Mouse (Mus musculus) gastrocnemius, adult 2 months (tissue): ENCODE measurements at regions not wholly inside any gene's neighbourhood (a gene's known extent, or its start where the extent isn't known, plus 50 kb on each side); places are given as distances from the start of the nearest gene placed in this dataset.

Source experiments
- DNase-seq: peaks from one replicate; pipeline ENCODE4 v3.0.0; 2022
- H3K27ac ChIP-seq: fragments of 200-600 bp; 2 replicates; pipeline ENCODE4 v1.8.1; 2022; ENCODE audit warnings: mild to moderate bottlenecking
- H3K4me3 ChIP-seq: fragments of 200-600 bp; 2 replicates; pipeline ENCODE4 v1.8.1; 2022; ENCODE audit warnings: mild to moderate bottlenecking, moderate library complexity
- CTCF ChIP-seq: fragments of 200-600 bp; IDR thresholded peaks from 2 replicates; pipeline ENCODE4 v1.8.1; 2022; ENCODE audit warnings: antibody characterized with exemption, mild to moderate bottlenecking, moderate library complexity
- intact Hi-C: fragments of 180-260 bp; cut with DNase I; formaldehyde crosslinking; loops from one replicate; pipeline ENCODE4 v1.15.1; 2025

DNA sequence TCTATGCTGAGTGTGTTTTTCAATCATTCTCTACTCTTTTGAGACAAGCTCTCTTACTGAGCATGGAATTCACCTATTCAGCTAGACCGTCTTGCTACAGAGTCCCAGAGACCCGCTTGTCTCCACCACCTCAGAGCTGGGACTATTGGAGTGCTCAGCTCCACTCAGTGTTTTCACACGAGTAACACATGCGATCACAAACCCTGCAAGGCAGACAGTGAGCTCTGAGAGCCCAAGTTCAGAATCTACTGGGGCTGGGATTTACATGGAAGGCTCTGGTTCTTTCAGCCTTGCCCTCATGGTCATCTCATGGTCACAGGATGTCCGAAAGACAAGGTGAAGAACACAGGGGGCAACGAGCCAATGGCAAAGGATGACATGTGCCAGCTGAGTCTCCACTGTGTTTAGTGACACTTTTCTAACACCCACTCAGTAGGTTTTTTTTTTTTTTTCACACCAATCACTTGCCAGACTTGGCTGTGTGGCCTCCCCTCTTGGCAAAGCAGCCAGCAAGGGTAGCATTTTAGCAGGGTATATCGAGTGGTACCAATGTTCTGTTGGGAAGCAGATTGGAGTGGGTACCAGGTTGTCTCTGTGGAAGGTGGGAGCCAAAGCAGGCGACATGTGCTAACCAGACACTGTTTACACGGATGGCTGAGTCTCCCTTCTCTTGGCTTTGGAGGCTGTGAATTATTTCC, 51.2 kb upstream of the Gtsf1l start:
- no peak for DNase-seq
- intact Hi-C loops: no loop called here
- no peak for TF ChIP-seq CTCF
- H3K4me3 ChIP-seq: no peak overlapping the region
- H3K27ac ChIP-seq: no peak overlapping the region

DNA sequence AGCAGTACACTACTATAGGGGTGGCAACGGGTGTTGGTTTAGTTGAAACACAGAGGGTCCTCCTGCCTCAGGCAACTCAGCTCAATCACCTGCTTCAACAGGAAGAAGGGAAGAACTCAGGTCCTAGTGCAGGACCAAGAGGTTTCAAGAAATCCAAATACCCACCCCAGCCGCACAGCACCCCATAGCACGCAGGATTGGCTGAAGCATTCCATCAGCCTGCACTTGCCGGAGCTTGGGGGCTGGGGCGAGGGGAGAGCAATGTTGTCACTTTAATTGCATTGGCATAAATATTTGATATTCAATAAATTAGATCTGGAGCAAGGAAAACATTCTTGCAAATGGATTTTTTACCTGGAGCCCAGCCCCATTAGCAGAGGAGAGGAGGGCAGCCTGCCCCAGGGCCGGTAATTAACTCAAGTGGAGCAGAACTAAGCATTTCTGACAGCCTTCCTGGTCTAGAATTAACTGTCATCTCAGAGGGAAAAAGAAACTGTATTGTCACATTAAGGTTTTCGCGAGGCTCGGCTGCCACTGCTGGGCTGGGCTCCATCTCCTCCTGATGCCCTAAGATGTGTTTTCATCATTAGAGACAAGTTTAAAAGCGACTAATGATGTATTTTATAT, 55.2 kb upstream of the Gtsf1l start:
- Histone ChIP-seq H3K4me3 (no peak overlapping the region), H3K27ac (no peak overlapping the region)
- no peak for DNase-seq
- intact Hi-C loops: no loop called here
- no peak for TF ChIP-seq CTCF

DNA sequence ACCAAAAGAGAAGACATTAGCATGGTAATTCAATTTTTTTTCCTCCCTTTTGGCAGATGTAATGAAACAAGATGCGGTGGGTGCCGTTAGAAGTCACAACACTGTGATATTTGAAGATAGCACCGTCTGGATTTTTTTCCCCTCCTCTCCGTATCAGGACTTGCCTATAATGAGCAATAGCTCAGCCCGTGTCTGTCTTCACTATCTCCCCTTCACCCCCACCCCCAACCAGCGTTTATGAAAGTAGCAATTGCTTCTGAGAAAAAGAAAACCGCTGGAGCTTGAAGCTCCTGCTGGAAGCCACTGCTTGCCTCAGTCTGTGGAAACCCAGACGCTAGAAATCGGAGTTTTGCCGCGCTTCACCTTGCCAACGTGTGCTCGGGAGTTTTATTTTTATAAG, 55.8 kb upstream of the Gtsf1l start:
- no peak for DNase-seq
- no peak overlapping the region for H3K4me3 ChIP-seq
- intact Hi-C loops: no loop called here
- TF ChIP-seq CTCF: no peak
- H3K27ac ChIP-seq: no peak overlapping the region

DNA sequence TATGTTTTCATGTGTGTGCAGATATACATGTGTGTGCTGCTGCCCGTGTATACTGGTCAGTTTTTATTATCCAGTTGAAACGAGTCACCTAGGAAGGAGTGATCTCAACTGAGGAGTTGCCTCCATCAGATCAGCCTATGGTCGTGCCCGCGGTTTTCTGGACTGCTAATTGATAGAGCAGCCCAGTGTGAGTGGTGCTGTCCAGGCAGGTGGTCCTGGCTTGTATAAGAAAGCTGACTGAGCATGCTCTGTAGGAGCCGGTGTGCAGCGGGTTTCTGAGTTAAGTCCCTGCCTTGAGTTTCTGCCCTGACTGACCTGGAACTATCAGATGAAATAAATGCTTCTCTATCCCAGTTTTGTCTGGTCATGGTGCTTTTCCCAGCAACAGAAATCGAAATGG, 56.9 kb upstream of the Tox2 start:
- no peak for DNase-seq
- TF ChIP-seq CTCF: no peak
- intact Hi-C loops: no loop called here
- Histone ChIP-seq H3K27ac (no peak overlapping the region), H3K4me3 (no peak overlapping the region)

DNA sequence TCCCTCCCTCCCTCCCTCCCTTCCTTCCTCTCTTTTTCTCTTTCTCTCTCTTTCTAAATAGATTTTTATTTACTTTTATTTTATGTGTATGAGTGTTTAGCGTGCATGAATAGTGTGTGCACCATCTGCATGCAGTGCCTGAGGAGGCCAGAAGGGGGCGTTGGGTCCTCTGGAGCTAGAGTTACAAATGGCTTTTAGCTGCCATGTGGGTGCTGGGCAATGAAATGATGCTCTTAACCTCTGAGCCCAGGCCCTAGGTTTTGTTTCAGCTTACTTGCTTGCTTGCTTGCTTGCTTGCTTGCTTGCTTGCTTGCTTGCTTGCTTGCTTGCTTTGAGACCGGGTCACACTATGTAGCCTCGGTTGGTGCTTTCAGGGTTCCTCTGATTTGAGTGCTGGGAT, 56.4 kb upstream of the Tox2 start:
- Histone ChIP-seq H3K4me3 (no peak overlapping the region), H3K27ac (no peak overlapping the region)
- DNase-seq: no peak
- intact Hi-C loops: no loop called here
- no peak for TF ChIP-seq CTCF

DNA sequence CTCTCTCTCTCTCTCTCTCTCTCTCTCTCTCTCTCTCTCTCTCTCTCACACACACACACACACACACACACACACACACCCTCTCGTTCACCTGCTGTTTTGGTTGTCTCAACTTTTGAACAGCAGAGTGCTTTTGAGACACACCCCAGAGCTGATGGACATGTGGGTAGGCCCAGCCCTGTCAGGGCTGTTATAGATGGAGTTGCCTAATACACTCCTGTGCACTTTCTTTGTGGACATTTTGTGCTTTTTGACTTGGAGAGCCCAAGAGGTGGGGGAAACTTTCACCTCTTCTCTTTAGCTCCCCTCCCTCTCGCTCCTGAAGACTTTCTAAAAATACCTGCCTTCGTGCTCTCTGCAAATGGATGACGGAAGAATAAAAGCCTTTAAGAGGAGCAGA, 55.5 kb upstream of the Tox2 start:
- no peak for DNase-seq
- Histone ChIP-seq H3K27ac (no peak overlapping the region), H3K4me3 (no peak overlapping the region)
- intact Hi-C loops: no loop called here
- no peak for TF ChIP-seq CTCF

DNA sequence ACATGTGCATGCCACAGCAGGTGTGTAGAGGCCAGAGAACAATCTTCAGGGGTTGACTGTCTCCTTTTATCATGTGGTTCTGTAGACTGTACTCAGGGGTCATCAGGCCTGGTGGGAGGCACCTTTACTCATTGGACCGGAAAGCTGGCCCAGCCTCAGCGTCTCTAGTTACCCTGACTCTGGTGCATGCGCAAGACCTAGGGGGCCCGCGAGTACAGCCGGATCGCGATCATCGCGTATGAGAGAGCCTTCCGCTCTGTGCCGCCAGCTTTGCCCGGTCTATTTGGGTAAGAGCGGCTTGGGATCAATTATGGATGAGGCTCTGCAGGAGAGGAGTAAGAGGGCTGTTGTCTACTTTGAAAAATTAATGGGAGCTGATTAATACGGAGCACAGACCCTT, 51.9 kb upstream of the Tox2 start:
- DNase-seq: no peak
- Histone ChIP-seq H3K4me3 (no peak overlapping the region), H3K27ac (no peak overlapping the region)
- no peak for TF ChIP-seq CTCF
- intact Hi-C loops: no loop called here

DNA sequence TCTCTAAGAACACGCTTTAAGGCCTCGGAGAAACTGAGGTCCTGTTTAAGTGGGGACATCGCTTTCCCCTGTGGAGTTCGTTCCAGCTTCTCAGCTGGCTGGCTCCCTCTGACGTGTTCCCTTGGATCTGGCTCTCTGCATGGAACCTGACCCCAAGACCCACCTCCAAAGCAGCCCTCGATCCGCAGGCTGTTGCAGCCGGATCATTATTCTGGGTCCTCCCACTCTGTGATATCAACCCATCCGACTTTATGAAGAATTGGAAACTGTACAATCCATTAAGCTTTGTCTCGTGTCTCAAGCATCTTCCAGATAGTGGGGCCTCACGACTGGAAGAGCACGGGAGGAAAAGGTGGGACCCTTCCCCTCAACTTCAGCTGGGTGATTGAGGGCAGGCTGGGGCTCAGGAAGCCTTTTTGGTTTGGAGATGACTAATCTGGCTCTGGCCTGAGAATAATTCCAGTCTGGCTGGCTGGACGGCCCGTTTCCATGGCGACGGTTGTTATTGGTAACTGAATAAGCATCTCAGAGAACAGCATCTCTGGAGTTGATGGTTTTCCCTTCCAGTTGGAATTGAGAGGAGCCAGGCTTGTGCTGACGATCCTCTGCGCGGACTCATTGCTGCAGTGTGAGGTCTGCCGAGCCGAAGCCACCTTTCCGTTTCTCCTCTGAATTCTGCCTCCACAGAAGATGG, 50.4 kb upstream of the Tox2 start:
- H3K4me3 ChIP-seq: no peak overlapping the region
- peak; percentile 32 for DNase-seq
- no peak overlapping the region for H3K27ac ChIP-seq
- intact Hi-C loops: no loop called here
- TF ChIP-seq CTCF: no peak
